Mouse (Mus musculus) intestine, embryonic 16.5 days (tissue): ENCODE data around the gene Lnpk. TPM values are rescaled to one million over a fixed set of nuclear protein-coding genes. Genes with fewer than 3 reads are reported as not detected.

Source experiments
- ATAC-seq: fragments of 200-750 bp; cut with Nextera tagmentation; 2 replicates; pipeline ENCODE4 v1.8.0; 2017; ENCODE audit warnings: moderate TSS enrichment, moderate library complexity
- H3K27ac ChIP-seq: fragments of 300-500 bp; sonication (generic); 2 replicates; pipeline ENCODE4 v1.5.1; 2014; ENCODE audit warnings: mild to moderate bottlenecking, low read length
- H3K27me3 ChIP-seq: fragments of 300-500 bp; sonication (generic); replicated peaks from 2 replicates; pipeline ENCODE4 v1.6.1; 2014; ENCODE audit warnings: low read length, control low read depth, mixed read lengths; ENCODE audit not compliant: control insufficient read depth, insufficient read depth
- H3K36me3 ChIP-seq: fragments of 300-500 bp; sonication (generic); 2 replicates; pipeline ENCODE4 v1.6.1; 2014; ENCODE audit warnings: low read length, control low read depth; ENCODE audit not compliant: control insufficient read depth, insufficient read depth
- H3K4me1 ChIP-seq: fragments of 300-500 bp; sonication (generic); 2 replicates; pipeline ENCODE4 v1.6.1; 2014; ENCODE audit warnings: low read length, control low read depth, mixed read lengths; ENCODE audit not compliant: control insufficient read depth, insufficient read depth
- H3K4me2 ChIP-seq: fragments of 300-500 bp; sonication (generic); 2 replicates; pipeline ENCODE4 v1.6.1; 2014; ENCODE audit warnings: low read depth, low read length, control low read depth
- H3K4me3 ChIP-seq: fragments of 300-500 bp; sonication (generic); 2 replicates; pipeline ENCODE4 v1.5.1; 2014; ENCODE audit warnings: mild to moderate bottlenecking, low read length
- H3K9ac ChIP-seq: fragments of 300-500 bp; sonication (generic); 2 replicates; pipeline ENCODE4 v1.6.1; 2014; ENCODE audit warnings: low read depth, low read length
- H3K9me3 ChIP-seq: fragments of 300-500 bp; sonication (generic); 2 replicates; pipeline ENCODE4 v1.6.1; 2016; ENCODE audit warnings: low read length, control low read depth; ENCODE audit not compliant: control insufficient read depth
- WGBS: fragments of 180-500 bp; shearing (Covaris S2); extraction: QIAGEN DNeasy Blood & Tissue Kit; methylation state at CpG from one replicate; pipeline ENCODE4 v1.1.7; 2014; 5-methylcytosine and 5-hydroxymethylcytosine counted together
- polyA plus RNA-seq: library from polyadenylated mRNA; unstranded; fragments of >200 nt; fragmentation: Nextera tagmentation; extraction: Ambion mirVana; gene quantifications from 2 replicates; pipeline ENCODE4 v1.2.1, GENCODE M21; 2015

Gene Lnpk
- 17.9 and 18.4 TPM in 2 replicates for polyA plus RNA-seq

GRCm38 (mm10) chr2:74578843-74579489, at the start of gene Lnpk:
Lnpk (minus strand) TSS chr2:74579435.
- Histone ChIP-seq H3K4me1 (peaks cover 9% of the 10 kb centered on the region; the same call in 1 of the 2 replicates), H3K4me3 (peak within 1 kb of the TSS; percentile 98), H3K9me3 (no peaks in the 10 kb centered on the region), H3K27ac (peak within 1 kb of the TSS; percentile 76), H3K4me2 (peak within 1 kb of the TSS; percentile 83), H3K36me3 (no peaks in the 10 kb centered on the region), H3K9ac (peak within 1 kb of the TSS; percentile 97), H3K27me3 (no peaks in the 10 kb centered on the region)
- WGBS = under 1% methylated on average over 34 of the region's 34 CpGs
- ATAC-seq = peak; percentile 100

- Histone ChIP-seq H3K27ac (no peak overlapping the region), H3K27me3 (no peaks in the 10 kb centered on the region), H3K9ac (no peak overlapping the region), H3K4me3 (no peak overlapping the region), H3K9me3 (no peaks in the 10 kb centered on the region), H3K4me2 (no peak overlapping the region), H3K4me1 (no peaks in the 10 kb centered on the region), H3K36me3 (no peaks in the 10 kb centered on the region)
- WGBS = 69% methylated on average over 10 of the region's 10 CpGs
- no peak for ATAC-seq
Measured at GRCm38 (mm10) chr2:74620368-74620767, 41.1 kb upstream of the Lnpk start.

GRCm38 (mm10) chr2:74619676-74620246, 40.5 kb upstream of the Lnpk start:
- H3K36me3 ChIP-seq = no peaks in the 10 kb centered on the region
- no peak overlapping the region for H3K9ac ChIP-seq
- no peaks in the 10 kb centered on the region for H3K27me3 ChIP-seq
- H3K4me1 ChIP-seq = no peaks in the 10 kb centered on the region
- no peak overlapping the region for H3K4me3 ChIP-seq
- WGBS = 83% methylated on average over 3 of the region's 3 CpGs
- H3K4me2 ChIP-seq = no peak overlapping the region
- no peaks in the 10 kb centered on the region for H3K9me3 ChIP-seq
- no peak for ATAC-seq
- no peak overlapping the region for H3K27ac ChIP-seq

GRCm38 (mm10) chr2:74617706-74618105, 38.5 kb upstream of the Lnpk start:
- Histone ChIP-seq H3K36me3 (no peaks in the 10 kb centered on the region), H3K9me3 (no peaks in the 10 kb centered on the region), H3K9ac (no peak overlapping the region), H3K4me1 (no peaks in the 10 kb centered on the region), H3K27me3 (no peaks in the 10 kb centered on the region), H3K27ac (no peak overlapping the region), H3K4me3 (no peak overlapping the region), H3K4me2 (no peak overlapping the region)
- 81% methylated on average over 9 of the region's 9 CpGs for WGBS
- no peak for ATAC-seq

- no peak for ATAC-seq
- Histone ChIP-seq H3K4me3 (no peak overlapping the region), H3K27me3 (no peaks in the 10 kb centered on the region), H3K9me3 (no peaks in the 10 kb centered on the region), H3K36me3 (no peaks in the 10 kb centered on the region), H3K4me1 (no peaks in the 10 kb centered on the region), H3K4me2 (no peak overlapping the region), H3K27ac (no peak overlapping the region), H3K9ac (no peak overlapping the region)
- 88% methylated on average over 4 of the region's 4 CpGs for WGBS
Measured at GRCm38 (mm10) chr2:74611406-74611805, 32.2 kb upstream of the Lnpk start.

- no peaks in the 10 kb centered on the region for H3K36me3 ChIP-seq
- no peak overlapping the region for H3K4me2 ChIP-seq
- no peak overlapping the region for H3K27ac ChIP-seq
- no peaks in the 10 kb centered on the region for H3K27me3 ChIP-seq
- no peak overlapping the region for H3K9ac ChIP-seq
- no peak overlapping the region for H3K4me3 ChIP-seq
- H3K9me3 ChIP-seq = no peaks in the 10 kb centered on the region
- no peak for ATAC-seq
- H3K4me1 ChIP-seq = no peaks in the 10 kb centered on the region
Measured at GRCm38 (mm10) chr2:74609350-74609749, 30.1 kb upstream of the Lnpk start.

- Histone ChIP-seq H3K4me1 (no peaks in the 10 kb centered on the region), H3K36me3 (no peaks in the 10 kb centered on the region), H3K27ac (no peak overlapping the region), H3K4me2 (no peak overlapping the region), H3K9me3 (no peaks in the 10 kb centered on the region), H3K4me3 (no peak overlapping the region), H3K9ac (no peak overlapping the region), H3K27me3 (no peaks in the 10 kb centered on the region)
- ATAC-seq = no peak
- WGBS = 78% methylated on average over 5 of the region's 5 CpGs
Measured at GRCm38 (mm10) chr2:74606087-74606760, 27.0 kb upstream of the Lnpk start.

GRCm38 (mm10) chr2:74604011-74604410, 24.8 kb upstream of the Lnpk start:
- Histone ChIP-seq H3K4me3 (no peak overlapping the region), H3K36me3 (no peaks in the 10 kb centered on the region), H3K27ac (no peak overlapping the region), H3K27me3 (no peaks in the 10 kb centered on the region), H3K4me2 (no peak overlapping the region), H3K9me3 (no peaks in the 10 kb centered on the region), H3K9ac (no peak overlapping the region), H3K4me1 (no peaks in the 10 kb centered on the region)
- no peak for ATAC-seq
- 65% methylated on average over 3 of the region's 3 CpGs for WGBS

GRCm38 (mm10) chr2:74602483-74602882, 23.2 kb upstream of the Lnpk start:
- Histone ChIP-seq H3K9ac (no peak overlapping the region), H3K27me3 (no peaks in the 10 kb centered on the region), H3K4me1 (no peaks in the 10 kb centered on the region), H3K4me3 (no peak overlapping the region), H3K27ac (no peak overlapping the region), H3K36me3 (no peaks in the 10 kb centered on the region), H3K4me2 (no peak overlapping the region), H3K9me3 (peaks cover 3% of the 10 kb centered on the region; the same call in 1 of the 2 replicates)
- no peak for ATAC-seq
- 69% methylated on average over 5 of the region's 5 CpGs for WGBS
